Mouse (Mus musculus): ENCODE measurements around the gene Sart1.
A peak's percentile ranks its signal among the peaks of the same experiment; 100 is the strongest.

The Sart1 gene

GRCm38 (mm10) chr19:5388588-5389242, at the start of gene Sart1:
Gene Sart1 (minus strand): TSS chr19:5388703.
- DNase-seq (ENCODE audit: low read depth, low spot score), result peak; percentile 93

- DNase-seq (ENCODE audit: low read depth, low spot score), result no peak
These were observed 45.4 kb upstream of the Sart1 start for GRCm38 (mm10) chr19:5433951-5434350.

DNA sequence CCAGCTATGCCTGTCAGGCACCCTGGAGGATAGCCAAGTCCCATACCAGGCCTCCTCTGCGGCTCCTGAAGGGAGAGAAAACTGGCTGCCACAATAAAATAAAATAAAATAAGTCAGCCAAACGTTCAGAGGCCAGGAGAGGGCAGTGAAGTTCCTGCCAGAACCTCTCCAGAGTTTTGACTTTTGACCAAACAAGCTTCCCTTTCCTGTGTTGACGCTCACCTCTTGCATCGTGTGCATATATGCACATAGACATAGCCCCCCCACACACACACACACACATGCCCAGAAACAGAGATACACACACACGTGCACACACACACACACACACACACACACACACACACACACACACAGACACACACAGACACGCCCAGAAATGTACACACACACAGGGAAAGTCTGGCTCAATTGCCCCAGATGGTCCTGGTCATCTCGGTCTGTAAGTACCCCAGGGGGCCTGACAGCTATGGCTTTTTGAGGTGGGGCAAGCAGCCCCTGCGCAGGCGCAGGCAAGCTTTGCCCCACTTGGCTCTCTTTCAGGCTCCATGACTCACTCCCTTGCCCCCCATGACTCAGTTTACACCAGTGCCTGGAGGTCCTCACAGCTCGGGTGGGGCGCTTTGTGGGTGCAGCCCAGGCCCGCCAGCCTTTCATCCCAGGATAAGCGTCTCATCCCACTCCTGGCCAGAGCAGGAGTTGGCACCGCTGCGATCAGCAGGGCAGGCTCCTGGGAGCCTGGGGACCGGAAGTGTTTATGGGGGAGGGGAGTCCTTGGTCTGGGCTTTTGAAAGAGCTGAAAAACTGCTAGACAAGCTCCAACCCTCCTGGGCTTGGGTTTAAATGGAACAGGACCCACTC, 44.7 kb upstream of the Sart1 start:
- no peak for DNase-seq (ENCODE audit: low read depth, low spot score)

DNA sequence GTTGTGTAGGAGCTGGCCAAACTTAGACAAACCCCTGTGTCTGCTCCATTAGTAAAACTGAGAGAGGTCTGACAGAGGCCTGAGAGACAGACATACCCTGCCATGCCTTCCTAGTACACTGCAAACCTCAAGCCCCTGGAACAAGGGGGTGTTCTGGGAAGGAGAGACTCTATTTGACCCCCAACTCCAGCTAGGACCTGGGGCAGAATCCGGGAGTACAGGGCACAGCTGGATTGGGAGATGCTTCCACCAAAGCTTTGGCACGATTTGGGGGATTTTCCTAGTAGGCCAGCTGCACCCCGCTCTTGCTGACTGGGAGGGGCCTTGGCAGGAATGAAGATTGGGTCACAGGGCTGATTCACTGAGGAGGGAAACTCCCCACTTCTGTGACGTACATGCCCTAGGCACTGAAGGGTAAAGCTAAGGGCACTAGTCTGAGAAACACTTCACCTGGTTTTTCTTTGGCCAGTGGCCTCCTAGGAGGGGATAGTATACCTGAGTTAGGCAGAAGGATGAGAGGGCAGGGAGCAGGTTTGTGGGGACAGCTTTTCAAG, 43.5 kb upstream of the Sart1 start:
- no peak for DNase-seq (ENCODE audit: low read depth, low spot score)

DNA sequence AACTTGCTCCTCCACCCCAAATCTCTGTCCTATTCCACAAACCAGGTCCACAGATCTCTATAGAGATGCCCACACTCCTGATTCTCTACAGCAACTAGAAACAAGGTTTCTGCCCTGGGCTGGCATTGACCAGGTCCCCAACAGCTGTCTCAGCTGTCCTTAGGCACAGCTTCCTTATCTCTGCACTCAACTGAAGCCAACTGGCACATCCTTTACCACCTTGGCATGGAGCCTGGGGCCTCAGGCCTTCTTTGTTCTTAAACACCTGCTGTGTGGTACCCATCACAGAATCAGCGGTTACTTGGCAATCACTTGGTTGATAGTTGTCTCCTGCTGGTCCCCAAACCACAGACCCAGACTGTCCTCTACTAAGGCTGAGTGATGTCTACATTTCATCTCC, 41.9 kb upstream of the Sart1 start:
- no peak for DNase-seq (ENCODE audit: low read depth, low spot score)

- DNase-seq (ENCODE audit: low read depth, low spot score), result no peak
These were observed 41.3 kb upstream of the Sart1 start for GRCm38 (mm10) chr19:5429806-5430205.

GRCm38 (mm10) chr19:5429219-5429618, 40.7 kb upstream of the Sart1 start:
- DNase-seq (ENCODE audit: low read depth, low spot score), result no peak

DNA sequence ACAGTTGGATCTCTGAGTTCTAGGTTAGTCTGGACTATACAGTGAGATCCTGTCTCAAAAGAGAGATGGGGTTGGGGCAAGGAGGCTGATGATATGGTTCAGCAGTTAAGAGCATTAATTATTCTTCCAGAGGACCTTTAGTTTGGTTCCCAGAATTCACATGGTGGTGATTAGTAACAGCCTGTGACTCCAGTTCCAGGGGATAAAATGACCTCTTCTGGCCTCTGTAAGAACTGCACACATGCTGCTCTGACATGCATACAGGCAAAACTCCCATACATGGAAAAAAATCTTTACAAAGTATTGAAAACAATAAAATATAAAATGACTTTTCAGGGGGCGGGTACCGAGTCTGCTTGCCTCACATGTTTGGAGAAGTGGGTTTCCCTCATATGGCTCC, 39.6 kb upstream of the Sart1 start:
- no peak for DNase-seq (ENCODE audit: low read depth, low spot score)

GRCm38 (mm10) chr19:5426640-5427290, 38.3 kb upstream of the Sart1 start:
- DNase-seq (ENCODE audit: low read depth, low spot score), result no peak

DNA sequence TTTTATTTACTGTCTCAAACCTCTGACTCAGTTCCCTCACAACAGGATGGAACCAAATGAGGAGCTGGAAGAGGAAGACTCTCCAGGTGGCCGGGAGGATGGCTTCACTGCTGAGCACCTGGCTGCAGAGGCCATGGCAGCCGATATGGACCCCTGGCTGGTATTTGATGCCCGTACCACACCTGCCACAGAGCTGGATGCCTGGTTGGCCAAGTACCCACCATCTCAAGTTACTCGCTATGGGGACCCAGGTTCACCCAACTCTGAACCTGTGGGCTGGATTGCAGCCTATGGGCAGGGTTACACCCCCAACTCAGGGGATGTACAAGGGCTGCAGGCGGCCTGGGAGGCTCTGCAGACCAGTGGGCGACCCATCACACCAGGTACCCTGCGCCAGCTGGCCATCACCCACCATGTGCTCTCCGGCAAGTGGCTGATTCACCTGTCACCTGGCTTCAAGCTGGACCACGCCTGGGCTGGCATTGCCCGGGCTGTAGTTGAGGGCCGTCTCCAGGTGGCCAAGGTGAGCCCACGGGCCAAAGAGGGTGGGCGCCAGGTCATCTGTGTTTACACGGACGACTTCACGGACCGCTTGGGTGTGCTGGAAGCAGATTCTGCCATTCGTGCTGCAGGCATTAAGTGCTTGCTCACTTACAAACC, 37.5 kb upstream of the Sart1 start:
- no peak for DNase-seq (ENCODE audit: low read depth, low spot score)

DNA sequence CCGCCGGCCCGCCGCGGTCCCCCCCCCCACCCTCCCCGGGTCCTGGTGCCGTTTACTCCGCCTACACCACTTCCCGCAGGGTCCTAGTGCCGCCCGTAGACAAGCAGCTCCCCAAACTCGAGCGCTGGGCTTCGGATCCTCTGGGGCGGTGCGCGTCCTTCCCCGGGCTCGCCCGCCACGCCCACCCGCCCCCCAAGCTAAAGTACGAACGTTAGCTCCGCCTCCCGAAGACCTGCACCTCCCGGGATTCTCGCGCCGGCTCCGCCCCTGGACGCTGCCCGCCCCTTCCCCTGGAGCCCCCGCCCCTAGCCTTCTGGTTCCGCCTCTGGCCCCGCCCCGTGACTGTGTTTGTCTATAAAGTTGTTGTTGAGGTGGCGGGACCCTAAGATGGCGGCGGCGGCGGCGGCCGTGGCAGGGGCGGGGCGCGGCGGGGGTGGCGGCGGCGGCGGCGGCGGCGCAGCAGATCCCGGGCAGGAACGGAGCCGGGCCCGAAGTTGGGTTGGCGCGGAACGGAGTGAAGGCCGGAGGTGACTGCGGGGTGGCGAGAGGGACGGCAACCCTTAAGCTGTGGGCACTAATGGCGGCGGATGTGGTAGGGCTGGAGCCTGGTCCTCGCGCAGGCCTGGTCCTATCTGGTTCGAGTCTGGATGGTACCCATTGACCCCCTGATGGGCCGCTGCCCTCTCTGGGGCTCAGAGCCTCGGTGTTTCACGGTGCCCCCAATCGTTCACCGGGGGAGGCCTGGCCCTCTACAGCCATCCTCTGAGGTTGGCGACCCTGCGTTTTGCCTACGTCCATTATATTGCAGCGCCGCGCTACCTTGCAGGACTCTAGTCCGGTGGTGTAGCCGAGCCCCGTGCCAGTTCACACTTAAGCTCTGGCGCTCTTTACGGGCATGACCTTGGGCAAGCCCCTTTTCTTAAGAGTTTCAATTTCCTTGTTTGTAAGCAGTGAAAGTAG, 36.6 kb upstream of the Sart1 start, which contains the start of the genes Drap1 and AI837181:
Gene Drap1, minus strand, starts transcription at position 198 of the 960 bp plus-strand sequence.
Gene AI837181, plus strand, starts transcription at position 363 of the 960 bp plus-strand sequence.
- peak; percentile 92 for DNase-seq (ENCODE audit: low read depth, low spot score)

GRCm38 (mm10) chr19:5424092-5424781, 35.7 kb upstream of the Sart1 start:
- no peak for DNase-seq (ENCODE audit: low read depth, low spot score)

GRCm38 (mm10) chr19:5423561-5423960, 35.1 kb upstream of the Sart1 start:
- no peak for DNase-seq (ENCODE audit: low read depth, low spot score)

GRCm38 (mm10) chr19:5422895-5423443, 34.5 kb upstream of the Sart1 start:
- no peak for DNase-seq (ENCODE audit: low read depth, low spot score)

- DNase-seq (ENCODE audit: low read depth, low spot score), result no peak
These were observed 33.8 kb upstream of the Sart1 start for GRCm38 (mm10) chr19:5422267-5422666.

DNA sequence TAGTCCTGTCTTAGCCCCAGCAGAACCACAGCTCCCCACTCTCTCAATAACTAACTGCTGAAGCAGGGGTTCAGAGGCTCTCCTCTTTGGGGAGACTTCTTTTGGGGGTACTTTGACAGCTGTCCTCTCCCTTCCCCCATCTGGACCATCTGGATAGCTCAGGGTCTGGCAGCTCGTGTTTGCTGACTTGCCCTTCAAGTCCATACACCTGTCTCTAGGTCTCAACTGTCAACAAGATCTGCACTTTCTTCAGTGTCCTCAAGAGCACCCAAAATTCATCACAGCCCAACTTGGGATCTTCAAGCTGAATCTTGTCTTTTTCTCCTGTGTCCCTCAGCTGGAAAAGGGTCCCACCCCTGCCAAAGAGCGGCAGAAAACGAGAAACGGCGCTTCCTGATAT, 33.3 kb upstream of the Sart1 start:
- no peak for DNase-seq (ENCODE audit: low read depth, low spot score)

GRCm38 (mm10) chr19:5420579-5420978, 32.1 kb upstream of the Sart1 start:
- DNase-seq (ENCODE audit: low read depth, low spot score), result no peak

DNA sequence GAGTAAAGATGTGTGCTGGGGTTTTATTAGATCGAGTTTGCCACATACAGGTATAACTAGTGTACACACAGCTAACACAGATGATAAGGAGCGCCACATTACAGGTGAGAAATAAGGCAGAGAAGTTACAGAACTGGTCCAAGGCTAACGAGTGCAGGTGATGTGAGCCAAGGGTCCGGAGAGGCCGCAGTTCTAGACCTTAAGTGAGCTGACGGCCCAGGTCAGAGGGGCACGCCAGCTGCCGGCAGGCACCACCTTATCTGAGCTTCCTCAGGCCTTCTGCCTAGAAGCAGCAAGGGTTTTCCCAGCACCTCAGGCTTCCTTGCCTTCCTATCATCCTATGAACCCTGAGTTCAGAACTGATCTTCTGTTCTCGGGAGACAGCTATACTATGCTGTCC, 31.1 kb upstream of the Sart1 start:
- no peak for DNase-seq (ENCODE audit: low read depth, low spot score)

- DNase-seq (ENCODE audit: low read depth, low spot score), result no peak
These were observed 30.4 kb upstream of the Sart1 start for GRCm38 (mm10) chr19:5418750-5419466.

All from retina, adult 2 months (tissue).